Mouse (Mus musculus) heart, adult 10 weeks (tissue): ENCODE measurements around the gene Ptchd3. TPM values are rescaled to one million over a fixed set of nuclear protein-coding genes. Genes with fewer than 3 reads are reported as not detected.

Source experiments
- polyA plus RNA-seq: library from polyadenylated mRNA; stranded (reverse); fragments of 350-450 nt; fragmentation: Illumina TruSeq; extraction: RNeasy Lipid Tissue Mini Kit (QIAGEN cat#74804); gene quantifications from one replicate; pipeline ENCODE4 v1.2.3, GENCODE M21; 2014; ENCODE audit warnings: low read depth, low replicate concordance

The Ptchd3 gene
- 0.39 TPM for polyA plus RNA-seq

DNA sequence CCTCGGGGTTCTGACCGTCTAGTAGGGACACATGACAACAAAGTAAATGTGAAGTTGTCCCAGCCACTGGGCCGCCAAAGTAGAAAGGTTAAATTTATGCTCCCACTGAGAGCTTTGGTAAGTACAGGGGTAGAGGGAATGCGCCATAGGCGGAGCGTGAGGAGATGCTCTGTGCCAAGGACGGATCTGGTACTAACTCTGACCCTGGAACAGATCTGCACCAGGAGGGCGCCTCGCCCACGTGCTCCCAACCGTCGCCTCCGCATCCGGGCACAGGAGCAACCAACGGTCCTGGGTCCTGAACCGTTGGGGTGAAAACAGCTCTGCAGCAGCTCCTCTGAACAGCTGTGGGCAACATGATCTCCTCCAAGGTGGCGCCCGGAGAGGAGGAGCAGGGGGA is at the start of gene Ptchd3:
Gene Ptchd3, plus strand, starts transcription at position 301 of the 400 bp plus-strand sequence.

Other genes starting within 250 kb of the Ptchd3 start
- 5.3 TPM for gene B3gntl1, start 157.1 kb upstream of the Ptchd3 start, polyA plus RNA-seq
- 22.2 TPM for gene Metrnl, start 128.7 kb upstream of the Ptchd3 start, polyA plus RNA-seq